Mouse (Mus musculus): ENCODE data around the gene Hnrnpf. TPM values are rescaled to one million over a fixed set of nuclear protein-coding genes. Genes with fewer than 3 reads are reported as not detected.

Hnrnpf gene
- polyA plus RNA-seq, 1 experiment: 374 TPM

GRCm38 (mm10) chr6:117934301-117934700 is 34.2 kb downstream of the Hnrnpf start:
- TF ChIP-seq CTCF (IDR thresholded peaks at IDR 0.05; ENCODE audit: control insufficient read depth, insufficient read depth, insufficient read length) (no peak), CEBPB (IDR thresholded peaks at IDR 0.05; ENCODE audit: low read depth) (no peak), FOSL1 (IDR thresholded peaks at IDR 0.05; ENCODE audit: insufficient read depth, low read length, poor library complexity, severe bottlenecking) (no peak), USF1 (IDR thresholded peaks at IDR 0.05; ENCODE audit: low read depth) (no peak), MAX (IDR thresholded peaks at IDR 0.05) (no peak), MYOD1 (IDR thresholded peaks at IDR 0.05; ENCODE audit: control insufficient read depth, insufficient read length, low read depth) (no peak), MYOG (IDR thresholded peaks at IDR 0.05; ENCODE audit: control insufficient read depth, extremely low read depth, insufficient read length) (no peak)
- no peaks in the 10 kb centered on the region for H3K79me2 ChIP-seq (ENCODE audit: control insufficient read depth, insufficient read depth)
- peaks cover 2% of the 10 kb centered on the region for H3K79me3 ChIP-seq (ENCODE audit: low read depth)

GRCm38 (mm10) chr6:117935681-117936612 is 35.8 kb downstream of the Hnrnpf start:
- TF ChIP-seq MYOG (IDR thresholded peaks at IDR 0.05; ENCODE audit: control insufficient read depth, extremely low read depth, insufficient read length) (no peak), CTCF (IDR thresholded peaks at IDR 0.05; ENCODE audit: control insufficient read depth, insufficient read depth, insufficient read length) (no peak), USF1 (IDR thresholded peaks at IDR 0.05; ENCODE audit: low read depth) (no peak), FOSL1 (IDR thresholded peaks at IDR 0.05; ENCODE audit: insufficient read depth, low read length, poor library complexity, severe bottlenecking) (no peak), MAX (IDR thresholded peaks at IDR 0.05) (no peak)
- Histone ChIP-seq H3K36me3 (ENCODE audit: control insufficient read depth, insufficient read depth) (peaks cover 4% of the 10 kb centered on the region), H3K4me3 (ENCODE audit: insufficient read depth, poor library complexity, severe bottlenecking) (no peak overlapping the region), H3K79me3 (ENCODE audit: low read depth) (no peaks in the 10 kb centered on the region), H3K79me2 (ENCODE audit: control insufficient read depth, insufficient read depth) (no peaks in the 10 kb centered on the region), H3ac (ENCODE audit: control insufficient read depth, insufficient read length, low read depth) (no peak overlapping the region), H3K27me3 (ENCODE audit: control insufficient read depth, insufficient read depth, insufficient read length) (no peaks in the 10 kb centered on the region)

More at GRCm38 (mm10) chr6:117934301-117934700, 34.2 kb downstream of the Hnrnpf start:
- Histone ChIP-seq H3K27me3 (ENCODE audit: control insufficient read depth, insufficient read depth, insufficient read length) (no peaks in the 10 kb centered on the region), H3K36me3 (ENCODE audit: control insufficient read depth, insufficient read depth) (peaks cover 16% of the 10 kb centered on the region), H3ac (ENCODE audit: control insufficient read depth, insufficient read length, low read depth) (no peak overlapping the region), H3K4me3 (ENCODE audit: insufficient read depth, poor library complexity, severe bottlenecking) (no peak overlapping the region)

- H3K79me3 ChIP-seq (ENCODE audit: low read depth): no peaks in the 10 kb centered on the region
- H3K27me3 ChIP-seq (ENCODE audit: control insufficient read depth, insufficient read depth, insufficient read length): no peaks in the 10 kb centered on the region
- TF ChIP-seq MYOG (IDR thresholded peaks at IDR 0.05; ENCODE audit: control insufficient read depth, extremely low read depth, insufficient read length): no peak
- no peak for TF ChIP-seq CTCF (IDR thresholded peaks at IDR 0.05; ENCODE audit: control insufficient read depth, insufficient read depth, insufficient read length)
- TF ChIP-seq MYOD1 (IDR thresholded peaks at IDR 0.05; ENCODE audit: control insufficient read depth, insufficient read length, low read depth): no peak
- no peak within 1 kb of the TSS for H3K4me3 ChIP-seq (ENCODE audit: insufficient read depth, poor library complexity, severe bottlenecking)
- no peaks in the 10 kb centered on the region for H3K79me2 ChIP-seq (ENCODE audit: control insufficient read depth, insufficient read depth)
- H3ac ChIP-seq (ENCODE audit: control insufficient read depth, insufficient read length, low read depth): no peak within 1 kb of the TSS
- no peaks in the 10 kb centered on the region for H3K36me3 ChIP-seq (ENCODE audit: control insufficient read depth, insufficient read depth)
These were observed 37.3 kb downstream of the Hnrnpf start, which contains the start of gene Fxyd4 for GRCm38 (mm10) chr6:117937222-117937932. Gene Fxyd4, minus strand, starts transcription at chr6:117937692.

- H3K4me3 ChIP-seq (ENCODE audit: insufficient read depth, poor library complexity, severe bottlenecking): no peak overlapping the region
- H3K79me2 ChIP-seq (ENCODE audit: control insufficient read depth, insufficient read depth): no peaks in the 10 kb centered on the region
- TF ChIP-seq MYOG (IDR thresholded peaks at IDR 0.05; ENCODE audit: control insufficient read depth, extremely low read depth, insufficient read length) (no peak), FOSL1 (IDR thresholded peaks at IDR 0.05; ENCODE audit: insufficient read depth, low read length, poor library complexity, severe bottlenecking) (no peak), MAX (IDR thresholded peaks at IDR 0.05) (no peak), CEBPB (IDR thresholded peaks at IDR 0.05; ENCODE audit: low read depth) (no peak), CTCF (IDR thresholded peaks at IDR 0.05; ENCODE audit: control insufficient read depth, insufficient read depth, insufficient read length) (no peak), MYOD1 (IDR thresholded peaks at IDR 0.05; ENCODE audit: control insufficient read depth, insufficient read length, low read depth) (no peak), USF1 (IDR thresholded peaks at IDR 0.05; ENCODE audit: low read depth) (no peak)
- no peak overlapping the region for H3ac ChIP-seq (ENCODE audit: control insufficient read depth, insufficient read length, low read depth)
- H3K79me3 ChIP-seq (ENCODE audit: low read depth): no peaks in the 10 kb centered on the region
- H3K36me3 ChIP-seq (ENCODE audit: control insufficient read depth, insufficient read depth): peaks cover 3% of the 10 kb centered on the region
- H3K27me3 ChIP-seq (ENCODE audit: control insufficient read depth, insufficient read depth, insufficient read length): no peaks in the 10 kb centered on the region
These were observed 38.8 kb downstream of the Hnrnpf start for GRCm38 (mm10) chr6:117938951-117939350.

GRCm38 (mm10) chr6:117942769-117943168 is 42.6 kb downstream of the Hnrnpf start:
- H3K4me3 ChIP-seq (ENCODE audit: insufficient read depth, poor library complexity, severe bottlenecking): no peak overlapping the region
- H3K79me2 ChIP-seq (ENCODE audit: control insufficient read depth, insufficient read depth): no peaks in the 10 kb centered on the region
- H3K79me3 ChIP-seq (ENCODE audit: low read depth): no peaks in the 10 kb centered on the region
- no peak overlapping the region for H3ac ChIP-seq (ENCODE audit: control insufficient read depth, insufficient read length, low read depth)
- no peaks in the 10 kb centered on the region for H3K27me3 ChIP-seq (ENCODE audit: control insufficient read depth, insufficient read depth, insufficient read length)
- no peak for TF ChIP-seq CEBPB (IDR thresholded peaks at IDR 0.05; ENCODE audit: low read depth)
- no peak for TF ChIP-seq FOSL1 (IDR thresholded peaks at IDR 0.05; ENCODE audit: insufficient read depth, low read length, poor library complexity, severe bottlenecking)
- no peak for TF ChIP-seq MAX (IDR thresholded peaks at IDR 0.05)
- TF ChIP-seq CTCF (IDR thresholded peaks at IDR 0.05; ENCODE audit: control insufficient read depth, insufficient read depth, insufficient read length): no peak
- no peak for TF ChIP-seq MYOD1 (IDR thresholded peaks at IDR 0.05; ENCODE audit: control insufficient read depth, insufficient read length, low read depth)
- no peak for TF ChIP-seq USF1 (IDR thresholded peaks at IDR 0.05; ENCODE audit: low read depth)
- no peak for TF ChIP-seq MYOG (IDR thresholded peaks at IDR 0.05; ENCODE audit: control insufficient read depth, extremely low read depth, insufficient read length)
- peaks cover 3% of the 10 kb centered on the region for H3K36me3 ChIP-seq (ENCODE audit: control insufficient read depth, insufficient read depth)

Measured in C2C12 (cell line).